Mouse (Mus musculus): ENCODE results near the gene A230050P20Rik. TPM values are rescaled to one million over a fixed set of nuclear protein-coding genes. Genes with fewer than 3 reads are reported as not detected.
"Not testable (repeated sequence)": the region's sequence is repeated elsewhere in the genome, so short reads cannot be mapped to it uniquely, and the experiment has no call there.

Gene A230050P20Rik
- polyA plus RNA-seq (2016; fragmentation: Nextera tagmentation; extraction: Ambion mirVana) = 3.1 TPM in 2 replicates

DNA sequence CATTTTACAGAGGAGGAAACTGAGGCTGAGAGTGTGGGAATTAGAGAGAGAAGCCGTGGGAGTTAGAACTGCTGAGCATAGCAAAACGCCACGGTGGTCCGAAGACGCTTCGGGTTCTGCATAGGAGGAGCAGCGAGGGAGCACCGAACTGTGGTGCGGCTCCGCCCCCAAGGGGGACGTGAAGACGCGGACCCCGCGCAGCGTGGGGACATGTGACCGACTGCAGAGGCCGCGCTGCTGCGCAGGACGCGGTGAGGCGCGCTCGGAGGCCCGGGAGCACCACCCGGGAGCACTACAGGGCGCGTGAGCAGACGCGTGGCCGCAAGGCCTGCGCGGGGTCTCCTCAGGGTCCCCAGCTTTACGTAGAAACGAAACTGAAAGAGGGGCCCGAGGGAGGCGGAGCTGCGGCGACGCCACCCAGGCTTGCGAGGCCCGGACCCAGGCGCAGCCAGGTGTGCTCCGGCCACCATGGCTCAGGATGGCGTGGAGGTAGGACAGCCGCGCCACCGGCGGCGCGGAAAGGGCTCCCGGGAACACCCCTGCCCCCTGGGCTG is at the start of gene A230050P20Rik:
Gene A230050P20Rik (plus strand): TSS at position 195 of the 554 bp plus-strand sequence.
- 6% methylated on average over 53 of the region's 53 CpGs for WGBS
- H3K9ac ChIP-seq (replicated peaks) = peak within 1 kb of the TSS; percentile 55
- H3K9me3 ChIP-seq = no peaks in the 10 kb centered on the region
- peak within 1 kb of the TSS; percentile 55 for H3K4me2 ChIP-seq
- peak within 1 kb of the TSS; percentile 41 for H3K4me3 ChIP-seq (replicated peaks)
- peaks cover 68% of the 10 kb centered on the region for H3K27me3 ChIP-seq
- H3K36me3 ChIP-seq = no peaks in the 10 kb centered on the region
- peaks cover 9% of the 10 kb centered on the region; the same call in 1 of the 2 replicates for H3K4me1 ChIP-seq (replicated peaks)
- H3K27ac ChIP-seq = no peak within 1 kb of the TSS
- no peak for ATAC-seq (ENCODE audit: insufficient number of reproducible peaks, insufficient read depth, low FRiP score, low TSS enrichment, low read depth)

GRCm38 (mm10) chr9:20820001-20820400 is 48.4 kb upstream of the A230050P20Rik start:
- no peak for ATAC-seq (ENCODE audit: insufficient number of reproducible peaks, insufficient read depth, low FRiP score, low TSS enrichment, low read depth)
- Histone ChIP-seq H3K9ac (replicated peaks) (no peak overlapping the region), H3K27me3 (peaks cover 15% of the 10 kb centered on the region), H3K36me3 (no peaks in the 10 kb centered on the region), H3K9me3 (no peaks in the 10 kb centered on the region), H3K4me2 (no peak overlapping the region), H3K4me3 (replicated peaks) (no peak overlapping the region), H3K27ac (no peak overlapping the region), H3K4me1 (replicated peaks) (peaks cover 3% of the 10 kb centered on the region)
- 80% methylated on average over 5 of the region's 5 CpGs for WGBS

DNA sequence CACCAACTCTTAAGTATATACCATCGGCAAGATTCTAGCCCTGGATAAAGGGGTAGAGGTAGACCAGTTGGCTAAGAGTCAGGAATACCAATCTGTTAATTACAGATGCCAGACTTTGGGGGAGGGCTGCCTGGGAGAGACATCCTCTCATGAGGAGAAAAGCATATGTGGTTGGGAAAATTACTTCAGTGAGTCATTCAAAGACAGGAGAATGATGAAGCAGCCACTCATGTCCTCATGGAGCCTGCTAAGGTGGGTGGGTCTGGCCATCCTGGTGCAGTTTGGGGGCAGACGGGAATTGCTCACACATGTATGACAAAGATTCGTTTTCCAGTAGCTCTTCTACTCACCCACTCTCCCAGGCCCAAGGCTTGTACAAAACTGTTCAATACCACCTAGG is 45.6 kb upstream of the A230050P20Rik start:
- 88% methylated on average over 3 of the region's 3 CpGs for WGBS
- no peak overlapping the region for H3K27ac ChIP-seq
- H3K9ac ChIP-seq (replicated peaks) = no peak overlapping the region
- no peaks in the 10 kb centered on the region for H3K9me3 ChIP-seq
- no peaks in the 10 kb centered on the region for H3K36me3 ChIP-seq
- H3K4me1 ChIP-seq (replicated peaks) = no peaks in the 10 kb centered on the region
- H3K4me3 ChIP-seq (replicated peaks) = no peak overlapping the region
- no peak overlapping the region for H3K4me2 ChIP-seq
- no peaks in the 10 kb centered on the region; the same call in 1 of the 2 replicates for H3K27me3 ChIP-seq
- no peak for ATAC-seq (ENCODE audit: insufficient number of reproducible peaks, insufficient read depth, low FRiP score, low TSS enrichment, low read depth)

- WGBS = 70% methylated on average over 5 of the region's 5 CpGs
- H3K4me3 ChIP-seq (replicated peaks) = no peak overlapping the region
- no peaks in the 10 kb centered on the region for H3K9me3 ChIP-seq
- no peaks in the 10 kb centered on the region for H3K36me3 ChIP-seq
- H3K9ac ChIP-seq (replicated peaks) = no peak overlapping the region
- ATAC-seq (ENCODE audit: insufficient number of reproducible peaks, insufficient read depth, low FRiP score, low TSS enrichment, low read depth) = no peak
- peaks cover 4% of the 10 kb centered on the region; the same call in 1 of the 2 replicates for H3K4me1 ChIP-seq (replicated peaks)
- H3K27ac ChIP-seq = no peak overlapping the region
- no peaks in the 10 kb centered on the region; the same call in 1 of the 2 replicates for H3K27me3 ChIP-seq
- H3K4me2 ChIP-seq = no peak overlapping the region
Measured at GRCm38 (mm10) chr9:20825781-20826180, 42.7 kb upstream of the A230050P20Rik start.

DNA sequence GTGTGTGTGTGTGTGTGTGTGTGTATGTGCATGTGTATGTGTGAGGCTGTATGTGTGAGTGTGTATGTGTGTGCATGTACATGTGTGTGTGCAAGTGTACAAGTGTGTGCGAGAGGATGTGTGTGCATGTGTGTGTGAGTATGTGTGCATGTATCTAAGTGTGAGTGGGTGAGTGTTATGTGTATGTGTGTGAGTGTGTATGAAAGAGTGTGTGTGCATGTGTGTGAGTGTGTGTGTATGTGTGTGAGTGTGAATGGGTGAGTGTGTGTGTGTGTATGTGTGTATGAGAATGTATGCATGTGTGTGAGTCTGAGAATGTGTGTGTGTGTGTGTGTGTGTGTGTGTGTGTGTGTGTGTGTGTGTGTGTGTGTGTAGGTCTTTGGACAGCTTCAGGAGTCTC is 40.3 kb upstream of the A230050P20Rik start:
- Histone ChIP-seq H3K9ac (replicated peaks) (no peak overlapping the region), H3K4me2 (no peak overlapping the region), H3K9me3 (no peaks in the 10 kb centered on the region), H3K36me3 (no peaks in the 10 kb centered on the region), H3K4me1 (replicated peaks) (peaks cover 5% of the 10 kb centered on the region; the same call in 1 of the 2 replicates), H3K27me3 (peaks cover 3% of the 10 kb centered on the region; the same call in 1 of the 2 replicates), H3K27ac (no peak overlapping the region), H3K4me3 (replicated peaks) (no peak overlapping the region)
- 90% methylated on average over 1 of the region's 1 CpGs for WGBS
- no peak for ATAC-seq (ENCODE audit: insufficient number of reproducible peaks, insufficient read depth, low FRiP score, low TSS enrichment, low read depth)

DNA sequence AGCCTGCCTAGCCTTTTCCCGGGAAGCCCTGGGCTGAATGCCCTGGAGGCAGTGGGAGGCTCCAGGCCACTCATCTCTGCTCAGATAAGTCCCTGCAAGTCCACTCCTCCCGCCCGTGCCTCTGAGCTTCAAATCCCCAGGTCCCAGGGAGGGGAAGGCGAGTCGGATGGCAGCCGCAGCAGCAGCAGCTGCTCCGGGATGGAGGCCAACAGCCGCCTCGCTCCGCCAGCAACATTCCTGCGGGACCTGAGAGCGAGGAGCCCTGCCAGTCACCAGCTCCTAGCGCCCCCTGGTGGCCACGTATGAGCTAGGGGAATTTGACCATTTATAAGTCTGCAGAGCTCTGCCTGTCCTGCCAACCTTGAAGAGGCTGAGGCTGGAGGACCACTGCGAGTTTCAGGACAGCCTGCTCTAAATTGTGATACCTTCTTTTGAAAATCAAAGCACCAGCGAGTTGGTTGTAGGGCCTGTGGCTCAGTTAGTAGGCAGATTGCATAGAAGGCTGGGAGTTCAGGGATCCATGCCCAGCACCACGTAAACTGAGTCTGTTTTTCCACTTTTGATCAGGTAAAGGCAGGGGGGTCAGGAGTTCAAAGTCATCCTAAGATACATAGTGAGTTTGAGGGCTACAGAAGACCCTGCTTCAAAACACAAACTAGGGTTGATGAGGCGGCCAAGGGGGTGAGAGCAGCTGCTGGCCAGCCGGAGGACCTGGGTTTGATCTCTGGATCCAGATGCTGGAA is 37.4 kb upstream of the A230050P20Rik start:
- Histone ChIP-seq H3K27ac (no peak overlapping the region), H3K9ac (replicated peaks) (no peak overlapping the region)
- 17% methylated on average over 19 of the region's 19 CpGs for WGBS

GRCm38 (mm10) chr9:20834881-20835280 is 33.6 kb upstream of the A230050P20Rik start:
- Histone ChIP-seq H3K4me3 (replicated peaks) (no peak overlapping the region), H3K4me1 (replicated peaks) (peaks cover 5% of the 10 kb centered on the region; the same call in 1 of the 2 replicates), H3K27me3 (0 out of 2 replicates have a peak, but pooled peaks cover 3% of the 10 kb centered on the region), H3K27ac (no peak overlapping the region), H3K9me3 (no peaks in the 10 kb centered on the region), H3K9ac (replicated peaks) (no peak overlapping the region), H3K4me2 (no peak overlapping the region), H3K36me3 (no peaks in the 10 kb centered on the region)
- 80% methylated on average over 1 of the region's 1 CpGs for WGBS
- no peak for ATAC-seq (ENCODE audit: insufficient number of reproducible peaks, insufficient read depth, low FRiP score, low TSS enrichment, low read depth)

More for the DNA sequence above, 37.4 kb upstream of the A230050P20Rik start:
- Histone ChIP-seq H3K36me3 (no peaks in the 10 kb centered on the region), H3K4me2 (peak overlapping the region; percentile 38), H3K4me1 (replicated peaks) (peaks cover 5% of the 10 kb centered on the region; the same call in 1 of the 2 replicates), H3K4me3 (replicated peaks) (no peak overlapping the region), H3K9me3 (no peaks in the 10 kb centered on the region), H3K27me3 (peaks cover 3% of the 10 kb centered on the region; the same call in 1 of the 2 replicates)
- peak; percentile 90 for ATAC-seq (ENCODE audit: insufficient number of reproducible peaks, insufficient read depth, low FRiP score, low TSS enrichment, low read depth)

- H3K27ac ChIP-seq; H3K4me2 ChIP-seq; H3K4me1 ChIP-seq (replicated peaks); H3K9ac ChIP-seq (replicated peaks); ATAC-seq (ENCODE audit: insufficient number of reproducible peaks, insufficient read depth, low FRiP score, low TSS enrichment, low read depth); H3K4me3 ChIP-seq (replicated peaks); H3K36me3 ChIP-seq; H3K9me3 ChIP-seq; H3K27me3 ChIP-seq: not testable (repeated sequence)
- WGBS = 83% methylated on average over 11 of the region's 11 CpGs
Measured at GRCm38 (mm10) chr9:20835431-20835954, 32.9 kb upstream of the A230050P20Rik start.

- ATAC-seq (ENCODE audit: insufficient number of reproducible peaks, insufficient read depth, low FRiP score, low TSS enrichment, low read depth) = no peak
- no peaks in the 10 kb centered on the region for H3K9me3 ChIP-seq
- 83% methylated on average over 9 of the region's 9 CpGs for WGBS
- H3K4me2 ChIP-seq = no peak overlapping the region
- H3K9ac ChIP-seq (replicated peaks) = no peak overlapping the region
- peaks cover 4% of the 10 kb centered on the region; the same call in 1 of the 2 replicates for H3K27me3 ChIP-seq
- H3K36me3 ChIP-seq = no peaks in the 10 kb centered on the region
- peak overlapping the region; percentile 31 for H3K27ac ChIP-seq
- no peak overlapping the region for H3K4me3 ChIP-seq (replicated peaks)
- H3K4me1 ChIP-seq (replicated peaks) = no peaks in the 10 kb centered on the region
Measured at GRCm38 (mm10) chr9:20837184-20837947, 31.1 kb upstream of the A230050P20Rik start.

GRCm38 (mm10) chr9:20838931-20839330 is 29.5 kb upstream of the A230050P20Rik start:
- ATAC-seq (ENCODE audit: insufficient number of reproducible peaks, insufficient read depth, low FRiP score, low TSS enrichment, low read depth) = no peak
- Histone ChIP-seq H3K9me3 (no peaks in the 10 kb centered on the region), H3K9ac (replicated peaks) (no peak overlapping the region), H3K27me3 (peaks cover 4% of the 10 kb centered on the region; the same call in 1 of the 2 replicates), H3K27ac (no peak overlapping the region), H3K4me3 (replicated peaks) (no peak overlapping the region), H3K4me1 (replicated peaks) (no peaks in the 10 kb centered on the region), H3K4me2 (no peak overlapping the region), H3K36me3 (no peaks in the 10 kb centered on the region)
- 71% methylated on average over 6 of the region's 6 CpGs for WGBS

- H3K27ac ChIP-seq = no peak overlapping the region
- peaks cover 4% of the 10 kb centered on the region; the same call in 1 of the 2 replicates for H3K27me3 ChIP-seq
- ATAC-seq (ENCODE audit: insufficient number of reproducible peaks, insufficient read depth, low FRiP score, low TSS enrichment, low read depth) = no peak
- H3K4me3 ChIP-seq (replicated peaks) = no peak overlapping the region
- no peaks in the 10 kb centered on the region for H3K9me3 ChIP-seq
- 70% methylated on average over 4 of the region's 4 CpGs for WGBS
- H3K9ac ChIP-seq (replicated peaks) = no peak overlapping the region
- no peaks in the 10 kb centered on the region for H3K36me3 ChIP-seq
- no peaks in the 10 kb centered on the region for H3K4me1 ChIP-seq (replicated peaks)
- H3K4me2 ChIP-seq = no peak overlapping the region
Measured at GRCm38 (mm10) chr9:20842211-20842610, 26.2 kb upstream of the A230050P20Rik start.
